Mouse (Mus musculus) lung, adult 2 months (tissue): ENCODE measurements around the gene Borcs6. TPM values are rescaled to one million over a fixed set of nuclear protein-coding genes. Genes with fewer than 3 reads are reported as not detected.
A peak's percentile ranks its signal among the peaks of the same experiment; 100 is the strongest.

Source experiments
- DNase-seq: peaks from one replicate; pipeline ENCODE4 v3.0.0; 2022
- H3K4me1 ChIP-seq: fragments of 200-500 bp; 2 replicates; pipeline ENCODE4 v1.6.1; 2011; ENCODE audit warnings: low read length; ENCODE audit not compliant: control insufficient read depth, insufficient read depth
- H3K4me3 ChIP-seq: fragments of 200-500 bp; replicated peaks from 2 replicates; pipeline ENCODE3; 2011; ENCODE audit warnings: low read depth, mild to moderate bottlenecking, control low read depth, low read length; ENCODE audit errors: extremely low read depth
- CTCF ChIP-seq: fragments of 200-500 bp; IDR thresholded peaks from 2 replicates; pipeline ENCODE4 v1.5.1; 2011; ENCODE audit warnings: mild to moderate bottlenecking, low read length, control low read depth; ENCODE audit not compliant: insufficient read depth
- POLR2A ChIP-seq: fragments of 200-500 bp; IDR thresholded peaks from 2 replicates; pipeline ENCODE4 v1.6.1; 2011; ENCODE audit warnings: low read depth, mild to moderate bottlenecking, control low read depth, low read length, borderline replicate concordance; ENCODE audit errors: extremely low read depth
- WGBS: fragments of 180-500 bp; shearing (Covaris S2); methylation state at CpG from one replicate; pipeline ENCODE4 v1.1.7; 2018; 5-methylcytosine and 5-hydroxymethylcytosine counted together
- polyA plus RNA-seq: library from polyadenylated mRNA; depleted of rRNA; stranded (reverse); fragments of >200 nt; gene quantifications from 2 replicates; pipeline ENCODE4 v1.2.3, GENCODE M21; 2012

The Borcs6 gene
- polyA plus RNA-seq, 1 experiment = 21.0 TPM

GRCm38 (mm10) chr11:69070093-69070492 is 10.6 kb downstream of the Borcs6 start:
- Histone ChIP-seq H3K4me1 (peaks cover 17% of the 10 kb centered on the region), H3K4me3 (peak overlapping the region; percentile 99)
- TF ChIP-seq CTCF = no peak
- TF ChIP-seq POLR2A = no peak
- WGBS = 1% methylated on average over 13 of the region's 13 CpGs
- DNase-seq = no peak

- DNase-seq = peak; percentile 94
- peak within 1 kb of the TSS; percentile 99 for H3K4me3 ChIP-seq
- WGBS = 1% methylated on average over 47 of the region's 47 CpGs
- TF ChIP-seq POLR2A (peak; percentile 97; the same call in 1 of the 2 replicates), CTCF (no peak)
- H3K4me1 ChIP-seq = peaks cover 17% of the 10 kb centered on the region
Observed at GRCm38 (mm10) chr11:69070590-69071222, 11.2 kb downstream of the Borcs6 start, which contains the start of gene Tmem107. Gene Tmem107, plus strand, starts transcription at chr11:69070806.

GRCm38 (mm10) chr11:69071262-69071661 is 11.7 kb downstream of the Borcs6 start:
- DNase-seq = no peak
- peak overlapping the region; percentile 99 for H3K4me3 ChIP-seq
- H3K4me1 ChIP-seq = peaks cover 14% of the 10 kb centered on the region
- TF ChIP-seq POLR2A (no peak), CTCF (no peak)
- WGBS = 31% methylated on average over 9 of the region's 9 CpGs

GRCm38 (mm10) chr11:69072234-69072633 is 12.7 kb downstream of the Borcs6 start:
- H3K4me1 ChIP-seq = peaks cover 9% of the 10 kb centered on the region

GRCm38 (mm10) chr11:69072666-69073064 is 13.1 kb downstream of the Borcs6 start:
- H3K4me3 ChIP-seq = peak overlapping the region; percentile 31
- WGBS = 16% methylated on average over 9 of the region's 9 CpGs

More at GRCm38 (mm10) chr11:69072234-69072633, 12.7 kb downstream of the Borcs6 start:
- H3K4me3 ChIP-seq = no peak overlapping the region
- TF ChIP-seq POLR2A (no peak), CTCF (no peak)
- 81% methylated on average over 11 of the region's 11 CpGs for WGBS
- DNase-seq = no peak

GRCm38 (mm10) chr11:69073065-69073888 is 13.8 kb downstream of the Borcs6 start:
- DNase-seq = peak; percentile 61
- H3K4me1 ChIP-seq = peaks cover 9% of the 10 kb centered on the region
- no peak for TF ChIP-seq CTCF
- TF ChIP-seq POLR2A = peak; percentile 62; the same call in 1 of the 2 replicates
- no peak overlapping the region for H3K4me3 ChIP-seq
- WGBS = under 1% methylated on average over 14 of the region's 14 CpGs

More at GRCm38 (mm10) chr11:69072666-69073064, 13.1 kb downstream of the Borcs6 start:
- H3K4me1 ChIP-seq = peaks cover 9% of the 10 kb centered on the region
- TF ChIP-seq POLR2A = no peak
- no peak for TF ChIP-seq CTCF
- DNase-seq = no peak

GRCm38 (mm10) chr11:69073951-69074775 is 14.6 kb downstream of the Borcs6 start:
- no peak overlapping the region for H3K4me3 ChIP-seq
- TF ChIP-seq POLR2A = no peak
- TF ChIP-seq CTCF = no peak
- no peak for DNase-seq
- 39% methylated on average over 6 of the region's 6 CpGs for WGBS
- peaks cover 9% of the 10 kb centered on the region for H3K4me1 ChIP-seq

- Histone ChIP-seq H3K4me1 (peaks cover 9% of the 10 kb centered on the region), H3K4me3 (no peak overlapping the region)
- 72% methylated on average over 2 of the region's 2 CpGs for WGBS
- no peak for TF ChIP-seq CTCF
- no peak for TF ChIP-seq POLR2A
- no peak for DNase-seq
Observed at GRCm38 (mm10) chr11:69074776-69075069, 15.2 kb downstream of the Borcs6 start.

GRCm38 (mm10) chr11:69075764-69076479 is 16.4 kb downstream of the Borcs6 start:
- WGBS = 51% methylated on average over 9 of the region's 9 CpGs
- Histone ChIP-seq H3K4me3 (no peak overlapping the region), H3K4me1 (peaks cover 9% of the 10 kb centered on the region)
- TF ChIP-seq POLR2A (no peak), CTCF (no peak)
- no peak for DNase-seq

GRCm38 (mm10) chr11:69076572-69076971 is 17.1 kb downstream of the Borcs6 start:
- no peak overlapping the region for H3K4me3 ChIP-seq
- H3K4me1 ChIP-seq = peaks cover 6% of the 10 kb centered on the region; the same call in 1 of the 2 replicates
- 65% methylated on average over 5 of the region's 5 CpGs for WGBS
- no peak for TF ChIP-seq CTCF
- TF ChIP-seq POLR2A = no peak
- DNase-seq = no peak
